Mouse (Mus musculus) ES-CJ7 (cell line): ENCODE measurements around the gene Large1.
A peak's percentile ranks its signal among the peaks of the same experiment; 100 is the strongest.
"Not testable (repeated sequence)": the region's sequence is repeated elsewhere in the genome, so short reads cannot be mapped to it uniquely, and the experiment has no call there.

Source experiments
- DNase-seq: peaks from one replicate; pipeline ENCODE4 v3.0.0; 2011; ENCODE audit warnings: low read depth, low spot score

Large1 gene

DNA sequence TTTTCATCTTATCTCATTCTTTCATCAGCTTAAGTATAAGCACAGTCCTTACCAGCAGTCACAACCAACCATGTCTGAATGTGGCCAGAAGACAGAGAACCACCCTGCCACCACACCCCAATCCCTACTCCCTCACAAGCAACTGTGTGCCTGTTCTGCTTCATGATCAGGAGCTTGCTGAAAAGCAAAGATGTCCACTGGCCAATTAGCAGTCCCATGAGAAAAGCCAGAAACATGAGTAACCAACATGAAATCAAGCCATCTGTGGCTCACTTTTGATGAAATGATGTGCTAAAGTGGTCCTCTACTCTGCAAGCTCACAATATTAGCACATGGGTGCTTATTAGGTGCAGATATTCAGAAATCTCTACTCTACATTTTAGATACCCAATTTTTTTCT lies 57.8 kb downstream of the Large1 start:
- DNase-seq = no peak

DNA sequence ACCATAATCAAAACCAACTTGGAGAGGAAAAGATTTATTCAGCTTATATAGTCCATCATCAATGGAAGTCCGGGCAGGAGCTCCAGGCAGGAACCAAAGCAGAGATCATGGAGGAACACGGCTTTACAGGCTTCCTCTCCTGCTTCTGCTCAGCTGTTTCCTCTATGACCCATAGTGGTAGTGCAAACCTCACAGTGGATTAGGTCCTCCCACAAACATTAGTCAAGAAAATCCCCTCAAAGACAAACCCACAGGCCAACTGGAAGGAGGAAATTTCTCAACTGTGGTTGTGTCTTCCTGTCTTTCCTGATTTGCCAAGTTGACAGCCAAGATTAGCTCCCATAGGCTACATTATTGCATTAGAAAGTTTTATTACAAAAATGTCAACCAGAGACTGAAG lies 59.7 kb downstream of the Large1 start:
- no peak for DNase-seq

DNA sequence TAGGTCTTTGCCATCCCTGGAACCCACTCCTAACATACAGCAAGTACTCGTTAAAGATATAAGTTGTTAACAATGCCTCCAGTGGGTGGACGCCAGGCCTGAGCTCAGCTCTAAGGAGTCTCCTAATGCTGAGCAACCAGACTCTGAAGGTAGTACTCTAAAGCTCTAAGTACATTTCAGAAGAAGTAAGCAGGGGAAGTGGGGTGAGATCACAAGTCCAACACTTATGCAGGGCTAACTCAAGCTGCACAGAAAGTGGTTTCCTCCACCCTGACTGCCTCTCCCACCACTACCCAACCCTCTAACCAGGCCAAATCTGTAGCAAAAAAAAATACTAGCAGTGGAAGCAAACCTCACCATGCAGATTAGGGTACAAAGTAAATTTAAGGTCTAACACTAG lies 61.7 kb downstream of the Large1 start:
- no peak for DNase-seq

DNA sequence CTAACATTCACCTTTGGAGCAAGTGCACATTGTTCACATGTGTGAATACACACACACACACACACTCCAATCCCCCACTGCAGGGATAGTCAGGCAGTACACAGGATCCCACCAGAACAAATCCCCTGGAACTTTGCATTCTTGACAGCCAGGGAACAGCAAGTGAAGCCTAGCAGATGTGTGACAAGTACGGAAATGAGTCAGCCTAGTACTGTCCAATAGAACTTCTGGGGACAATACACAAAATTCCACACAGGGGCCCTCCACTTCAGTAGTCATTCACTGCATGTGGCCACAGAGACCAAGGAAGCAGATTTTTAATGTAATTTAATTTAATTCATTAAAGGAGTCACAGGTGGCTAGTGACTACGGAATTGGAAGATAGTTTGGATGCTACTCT lies 62.7 kb downstream of the Large1 start:
- DNase-seq = no peak

DNA sequence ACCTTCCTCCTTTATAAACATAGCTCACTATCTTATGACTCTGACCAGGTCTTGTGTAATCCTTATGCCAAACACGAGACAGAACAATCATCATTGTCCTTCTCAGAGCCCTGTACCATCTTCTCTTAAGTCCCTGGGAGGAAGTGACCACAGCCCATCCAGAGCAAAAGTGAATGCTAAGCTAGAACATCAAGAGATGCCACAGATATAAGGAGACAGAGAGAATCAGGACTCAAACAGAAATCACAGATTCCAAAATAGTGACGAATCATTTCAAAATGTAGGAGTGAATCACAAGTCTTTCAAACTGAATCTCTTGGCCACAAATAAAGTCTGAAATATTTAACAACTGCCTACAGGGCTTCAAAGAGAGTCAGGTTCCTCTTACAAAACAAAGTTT lies 63.5 kb downstream of the Large1 start:
- no peak for DNase-seq

DNA sequence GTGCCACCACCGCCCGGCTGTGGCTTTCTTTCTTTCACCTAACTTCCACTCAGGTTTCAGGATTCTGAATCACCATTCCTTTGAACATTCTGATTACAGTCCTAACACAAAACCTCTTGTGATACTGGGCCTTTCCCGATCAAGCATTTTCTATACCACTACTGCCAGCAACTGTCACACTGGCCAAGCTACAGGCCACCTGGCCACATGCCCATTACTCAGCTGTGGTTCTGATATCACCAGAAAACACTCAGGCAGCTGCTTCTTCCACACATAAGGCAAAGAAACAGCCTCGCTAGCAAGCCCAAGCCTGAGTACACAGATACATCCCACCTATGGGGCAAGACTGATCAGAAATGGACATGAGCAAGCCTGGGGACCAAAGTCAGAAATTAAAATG lies 71.3 kb downstream of the Large1 start:
- DNase-seq = no peak

DNA sequence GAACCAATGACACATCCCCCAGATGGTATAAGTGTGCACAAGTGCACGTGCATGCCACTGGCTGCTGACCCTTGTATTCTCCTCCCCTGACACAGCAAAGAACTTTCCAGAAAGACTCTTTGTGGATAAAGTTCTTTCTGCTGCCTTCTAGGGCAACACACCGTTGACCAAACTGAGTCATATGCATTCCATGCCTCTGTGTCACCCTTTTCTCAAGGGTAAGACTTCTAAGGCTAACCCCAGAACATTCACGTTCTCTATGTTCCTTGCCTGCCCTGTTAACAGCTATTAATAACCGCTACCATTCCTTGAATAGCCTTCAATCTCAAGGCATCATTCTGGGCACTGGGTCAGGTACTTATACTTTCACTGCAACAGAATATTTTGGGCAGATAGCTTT lies 77.3 kb downstream of the Large1 start:
- DNase-seq = no peak

DNA sequence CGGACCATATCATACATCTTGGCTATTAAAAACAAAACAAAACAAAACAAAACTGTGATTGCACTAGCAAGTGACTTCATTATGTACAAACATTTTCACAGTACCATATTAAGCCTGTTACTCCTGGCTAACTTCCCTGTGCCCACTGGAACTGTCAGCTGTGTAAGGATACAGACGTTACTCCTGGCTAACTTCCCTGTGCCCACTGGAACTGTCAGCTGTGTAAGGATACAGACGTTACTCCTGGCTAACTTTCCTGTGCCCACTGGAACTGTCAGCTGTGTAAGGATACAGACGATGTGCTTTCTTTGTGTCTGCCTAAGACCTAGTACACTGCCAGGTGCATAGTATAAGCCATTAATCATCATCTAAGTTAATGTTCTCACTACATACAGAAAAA lies 77.9 kb downstream of the Large1 start:
- not testable (repeated sequence) for DNase-seq

DNA sequence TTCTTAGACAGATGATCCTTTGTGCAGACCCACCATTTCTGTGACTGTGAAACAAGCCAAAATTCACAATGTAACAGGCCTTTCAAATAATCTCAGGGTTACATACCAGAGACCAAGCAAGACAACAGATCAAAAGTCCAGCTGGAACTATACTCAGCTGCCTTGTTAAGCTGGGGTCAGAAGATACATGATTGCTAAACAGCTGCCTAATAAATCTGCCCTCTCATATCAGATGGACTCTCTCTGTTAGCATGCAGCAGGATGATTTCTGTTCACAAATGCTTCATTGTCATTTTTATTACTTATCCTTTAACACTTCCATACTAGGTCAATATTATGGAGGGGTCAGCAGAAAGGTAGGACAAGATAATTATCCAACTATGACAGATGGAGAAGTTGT lies 80.2 kb downstream of the Large1 start:
- DNase-seq = no peak

DNA sequence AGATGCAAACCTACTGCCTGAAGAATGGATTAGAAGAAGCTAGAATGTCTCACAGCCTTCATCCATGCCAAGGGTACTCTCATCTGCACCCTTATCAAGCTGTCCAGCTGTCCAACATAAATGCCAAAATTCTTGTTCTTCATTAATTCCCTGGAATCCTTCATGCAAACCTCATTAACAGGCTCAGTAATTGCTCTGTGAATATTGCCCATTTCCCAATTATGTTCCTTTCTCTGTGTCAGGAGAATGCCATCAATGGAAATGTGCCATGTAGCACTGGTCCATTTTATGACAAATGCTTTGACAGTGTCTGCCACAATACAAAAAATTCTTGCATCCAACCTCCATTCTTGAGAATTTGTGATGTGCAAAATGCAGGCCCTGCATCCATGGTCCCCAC lies 82.3 kb downstream of the Large1 start:
- no peak for DNase-seq

DNA sequence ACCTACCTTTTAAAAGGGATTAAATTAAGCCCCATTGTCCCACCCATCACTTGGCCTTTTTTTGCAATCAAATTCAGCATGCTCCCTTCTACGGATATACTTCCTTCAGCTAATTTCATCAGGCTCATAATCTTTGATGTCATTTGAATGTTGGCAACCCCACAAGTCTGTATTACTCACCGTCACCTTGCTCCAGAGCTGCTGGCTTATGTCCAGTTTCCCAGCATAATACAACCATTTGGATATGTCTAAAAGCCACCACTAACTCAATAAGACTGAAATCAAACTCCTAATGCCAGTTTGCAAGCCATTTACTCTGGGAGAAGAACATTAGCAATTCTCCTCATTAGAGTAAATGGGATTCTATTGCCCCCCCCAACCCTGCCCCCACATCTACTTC lies 95.4 kb downstream of the Large1 start:
- DNase-seq = no peak

DNA sequence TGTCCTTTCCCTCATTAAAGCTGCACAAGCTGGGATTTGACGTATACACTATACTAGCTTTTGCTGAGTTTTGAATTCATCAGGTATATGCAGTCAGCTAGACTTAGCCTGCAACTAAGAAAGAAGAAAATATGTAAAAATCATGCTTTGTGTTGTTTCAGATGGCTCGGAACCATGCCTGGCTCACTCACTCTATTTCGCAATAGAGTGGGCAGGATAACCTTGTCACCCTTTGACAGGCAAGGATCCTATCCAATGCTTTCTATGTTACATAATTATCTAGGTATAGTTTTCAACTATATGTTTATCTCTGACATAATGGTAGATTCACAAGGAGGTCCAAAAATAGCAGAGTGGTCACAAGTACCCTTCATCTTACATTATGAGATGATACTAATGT lies 109.2 kb downstream of the Large1 start:
- DNase-seq = no peak

DNA sequence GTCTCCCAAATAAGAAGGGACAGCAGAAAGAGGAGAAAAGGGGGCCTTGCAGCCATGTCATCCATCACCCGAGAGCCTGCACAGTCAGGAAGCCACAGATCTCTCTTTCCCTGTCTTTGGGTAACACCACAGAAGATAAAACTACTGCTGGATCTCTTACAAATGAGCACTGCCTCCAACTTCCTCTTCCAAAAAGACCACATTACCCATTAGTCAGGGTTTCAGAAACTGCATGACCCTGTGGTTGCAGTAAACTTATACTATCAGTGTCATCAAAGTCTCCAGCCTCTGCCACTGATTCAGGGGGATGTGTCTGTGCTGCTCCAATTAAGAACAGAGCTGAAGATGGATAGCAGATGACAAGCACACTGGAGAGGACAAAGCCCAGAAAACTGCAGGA lies 111.3 kb downstream of the Large1 start:
- no peak for DNase-seq

DNA sequence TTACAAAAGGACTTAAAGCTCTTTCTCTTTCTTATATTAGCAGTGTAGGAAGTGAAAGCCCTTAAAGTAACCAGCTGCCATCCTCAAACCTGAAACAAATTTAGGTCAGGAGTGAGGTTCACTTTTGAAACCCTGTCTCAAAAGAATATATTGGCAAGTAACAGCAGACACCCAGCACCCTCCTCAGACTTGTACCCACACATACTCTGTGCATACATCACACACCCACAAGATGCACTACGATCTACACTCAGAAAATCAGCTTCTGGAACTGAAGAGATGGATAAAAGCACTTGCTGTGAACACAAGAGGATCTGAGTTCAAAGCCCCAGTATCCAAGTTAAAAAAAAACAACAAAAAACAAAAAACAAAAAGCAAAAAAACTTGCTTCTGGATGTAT lies 119.1 kb downstream of the Large1 start:
- DNase-seq = no peak

DNA sequence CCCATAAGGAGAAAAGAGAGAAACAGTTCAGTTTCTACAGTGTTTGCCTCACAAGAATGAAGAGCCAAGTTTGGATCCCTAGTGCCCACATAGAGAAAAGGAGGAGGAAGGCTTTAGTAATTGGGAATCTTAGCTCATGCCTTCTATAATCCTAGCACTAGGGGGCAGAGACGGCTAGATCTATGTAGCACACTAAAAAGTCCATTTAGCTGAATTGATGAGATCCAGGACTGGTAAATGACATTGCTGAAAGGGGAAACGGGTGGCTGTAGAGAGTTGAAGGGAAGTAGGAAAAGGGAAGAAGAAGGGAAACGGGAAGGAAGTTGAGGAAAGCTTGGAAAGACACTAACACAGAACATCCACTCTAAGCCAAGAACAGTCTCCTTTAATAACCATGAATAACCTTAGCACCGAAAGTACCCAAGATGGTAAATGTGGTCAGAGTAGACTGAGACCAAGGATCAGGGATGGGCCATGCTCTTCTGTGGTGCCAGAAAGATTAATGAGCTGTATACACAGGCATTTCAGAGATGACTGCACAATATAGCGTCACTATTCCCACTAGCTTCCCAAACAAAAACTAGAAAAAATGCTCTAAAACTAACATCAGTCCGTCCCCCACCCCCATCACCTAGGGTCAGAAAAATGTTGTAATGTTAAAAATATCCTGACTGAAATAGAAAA lies 119.8 kb downstream of the Large1 start:
- DNase-seq = peak; percentile 54

DNA sequence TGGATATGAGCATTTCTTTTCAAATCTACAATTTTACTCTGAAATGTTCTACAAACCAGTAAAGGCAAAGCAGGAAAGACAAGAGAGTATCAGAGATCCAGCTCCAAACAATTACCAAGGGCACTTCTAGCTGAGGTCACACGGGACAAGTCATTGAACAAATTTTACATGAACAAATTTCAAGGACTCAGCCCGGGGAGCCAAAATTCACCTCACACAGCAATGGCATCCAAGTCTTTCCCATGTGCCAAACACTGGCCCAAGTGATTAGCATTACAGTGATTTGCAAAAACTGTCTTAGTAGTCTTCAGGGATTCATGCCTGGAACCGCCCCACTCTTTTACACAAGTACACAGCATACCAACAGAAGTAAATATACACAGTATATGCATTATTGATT lies 126.5 kb downstream of the Large1 start:
- no peak for DNase-seq

DNA sequence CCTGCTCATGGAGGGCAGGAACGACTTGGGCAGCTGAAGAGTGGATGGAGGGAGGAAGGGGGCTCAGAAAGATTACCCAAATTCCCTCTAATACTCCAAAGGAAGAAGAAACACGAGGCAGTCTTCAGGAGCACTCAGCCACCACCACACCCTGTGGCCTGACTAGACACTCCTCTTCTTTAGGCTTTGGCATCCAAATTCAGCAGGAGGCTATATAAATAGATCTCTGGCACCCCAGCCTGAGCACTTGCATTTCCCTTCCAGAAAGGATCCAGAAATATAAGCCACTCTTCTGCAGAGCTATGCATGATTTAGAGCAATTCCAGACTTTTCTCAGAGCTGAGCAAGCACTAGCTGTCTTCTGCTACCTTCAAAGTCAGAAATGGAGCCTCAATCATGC lies 127.7 kb downstream of the Large1 start:
- DNase-seq = no peak

DNA sequence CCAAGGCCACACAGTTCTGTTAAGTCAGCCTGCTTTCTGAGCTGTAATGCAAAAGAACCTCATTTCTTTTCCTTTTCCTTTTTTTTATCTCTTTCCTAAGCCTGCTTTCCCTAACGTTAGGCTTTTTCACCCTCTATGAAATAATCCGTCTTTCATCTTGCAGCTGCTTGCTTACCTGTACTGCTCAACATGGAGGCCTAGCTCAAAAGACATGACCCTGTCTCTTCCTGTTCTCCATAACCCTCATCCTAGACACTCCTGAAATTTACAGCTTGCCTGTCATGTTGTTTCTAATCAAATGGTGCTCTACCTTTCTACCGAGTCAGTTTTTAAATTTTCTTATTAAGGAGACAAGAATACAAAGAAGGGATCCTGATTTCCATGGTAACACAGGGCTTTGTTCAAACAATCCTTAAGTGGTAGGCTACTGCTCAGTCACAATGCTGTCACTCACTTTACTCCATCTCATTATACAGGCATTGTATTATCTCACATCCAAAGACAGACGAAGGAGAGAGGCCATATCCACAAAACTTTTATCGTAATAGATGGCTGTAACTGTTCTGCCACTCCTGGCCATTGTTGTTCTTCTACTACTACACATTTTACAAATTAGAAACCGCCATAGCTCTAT lies 134.0 kb downstream of the Large1 start:
- no peak for DNase-seq

DNA sequence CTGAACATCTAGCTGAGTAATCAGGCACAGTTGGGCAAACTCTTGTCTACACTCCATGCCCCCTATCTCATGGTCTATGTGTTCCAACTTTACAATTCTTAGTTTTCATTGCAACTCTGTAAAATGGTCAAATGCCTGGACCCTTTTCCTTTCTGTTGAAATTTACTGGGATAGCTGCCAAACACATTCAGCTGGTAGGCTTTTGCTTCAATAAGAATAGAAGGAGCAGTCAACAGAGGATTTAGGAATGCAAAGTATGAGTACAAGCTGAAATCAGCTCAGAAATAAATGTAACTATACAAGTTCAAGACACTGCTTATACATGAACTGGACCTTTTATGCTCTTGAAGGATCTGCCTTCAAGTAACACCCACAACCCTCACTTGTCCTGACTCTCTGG lies 146.5 kb downstream of the Large1 start:
- no peak for DNase-seq

DNA sequence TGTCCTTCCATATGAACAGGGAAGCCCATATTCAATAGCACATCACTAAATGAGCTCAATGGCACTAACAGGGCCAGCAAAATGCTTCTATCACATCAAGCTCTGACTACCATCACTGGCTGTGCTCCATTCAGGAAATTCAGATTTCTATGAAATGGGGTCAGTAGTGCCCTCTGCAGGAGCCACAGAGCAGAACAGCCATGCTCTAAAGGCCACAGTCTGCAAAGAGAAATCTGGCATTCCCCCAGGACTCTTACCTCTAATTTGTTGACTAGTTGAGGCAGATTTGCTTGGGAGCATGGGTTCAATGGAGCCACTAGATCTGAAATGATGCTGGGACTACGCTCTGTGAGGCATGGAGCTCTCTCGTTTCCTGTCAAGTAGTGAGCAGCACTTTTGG lies 151.5 kb downstream of the Large1 start:
- DNase-seq = peak; percentile 11

DNA sequence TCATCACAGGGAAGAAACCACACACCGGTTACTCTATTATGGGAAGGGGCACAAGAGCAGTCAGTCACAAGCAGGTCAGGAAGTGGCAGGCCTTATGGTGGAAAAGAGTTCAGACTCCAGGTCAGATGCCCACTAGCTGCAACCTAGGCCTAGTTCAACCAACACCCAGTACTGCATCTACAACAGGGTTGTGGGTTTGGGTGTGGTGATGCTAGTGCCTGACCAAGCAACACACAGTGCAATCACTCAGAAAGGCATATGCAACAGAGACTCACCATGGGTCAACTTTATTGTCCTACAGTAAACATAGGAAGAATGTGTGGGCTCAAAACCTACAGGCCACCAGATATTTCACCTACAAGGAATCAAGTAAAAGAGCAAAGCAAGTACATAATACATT lies 155.6 kb downstream of the Large1 start:
- DNase-seq = no peak

DNA sequence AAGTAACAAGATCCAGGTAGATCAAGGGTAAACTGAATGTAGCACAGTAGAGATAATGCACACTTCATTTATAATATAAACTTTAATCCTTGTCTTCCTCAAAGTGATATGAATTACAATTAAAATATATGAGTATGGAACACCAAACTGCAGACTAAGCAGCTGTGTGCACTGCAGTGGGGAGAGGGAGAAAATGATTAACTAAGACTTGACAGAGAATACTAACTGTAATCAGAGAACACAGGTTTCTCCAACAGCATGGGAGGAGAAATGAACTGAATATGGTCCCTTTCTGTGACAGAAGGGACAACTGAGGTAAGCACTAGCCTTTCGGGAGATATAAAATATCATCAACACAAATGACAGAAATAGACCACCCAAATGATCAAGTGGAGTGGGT lies 164.7 kb downstream of the Large1 start:
- no peak for DNase-seq

DNA sequence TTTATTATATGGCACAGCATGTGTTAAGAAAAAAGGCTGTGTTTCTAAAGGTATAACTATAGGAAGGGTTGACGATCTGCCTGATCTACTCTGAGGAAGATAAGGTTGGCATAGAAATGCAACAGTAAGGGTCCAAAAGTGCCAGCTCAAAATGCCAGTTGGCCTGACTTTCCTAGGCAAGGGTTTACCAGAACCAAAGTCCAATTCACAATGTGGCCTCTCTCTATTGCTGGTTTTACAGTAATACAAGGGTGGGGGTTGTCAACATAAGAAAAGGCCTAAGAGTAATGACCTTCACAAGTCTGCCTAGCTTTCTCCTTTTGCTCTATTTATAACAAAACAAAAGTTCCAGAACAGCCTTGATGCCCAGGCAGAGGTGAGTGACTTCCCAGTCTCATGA lies 166.0 kb downstream of the Large1 start:
- DNase-seq = no peak

DNA sequence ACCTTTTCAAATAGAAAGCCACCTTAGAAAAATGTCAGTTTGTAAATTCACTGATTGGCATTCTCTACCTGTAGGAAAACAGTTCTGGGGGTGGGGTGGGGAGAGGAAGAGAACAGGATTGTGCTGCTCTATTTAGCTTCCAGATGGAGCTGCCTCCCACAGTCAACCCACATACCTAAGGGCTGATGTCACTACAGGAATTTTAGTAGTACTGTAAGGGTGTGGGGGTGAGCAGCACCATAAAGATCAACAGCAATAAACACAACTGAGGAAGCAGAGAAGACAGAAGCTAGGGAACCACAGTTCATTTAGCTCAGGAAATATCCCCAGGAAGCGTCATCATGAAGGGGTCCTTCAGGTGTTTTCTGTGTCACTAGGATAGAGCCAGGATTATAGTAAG lies 174.9 kb downstream of the Large1 start:
- DNase-seq = peak; percentile 21
